Mouse (Mus musculus) urinary bladder, postnatal 4 days (tissue): ENCODE data around the gene Nap1l4.
"Not testable (repeated sequence)": the region's sequence is repeated elsewhere in the genome, so short reads cannot be mapped to it uniquely, and the experiment has no call there.

Experiments
- DNase-seq, 2 experiments: peaks; one replicate each; pipeline ENCODE4 v3.0.0; 2021 to 2022; ENCODE audit warnings: low spot score in 2 of 2

Nap1l4 gene

DNA sequence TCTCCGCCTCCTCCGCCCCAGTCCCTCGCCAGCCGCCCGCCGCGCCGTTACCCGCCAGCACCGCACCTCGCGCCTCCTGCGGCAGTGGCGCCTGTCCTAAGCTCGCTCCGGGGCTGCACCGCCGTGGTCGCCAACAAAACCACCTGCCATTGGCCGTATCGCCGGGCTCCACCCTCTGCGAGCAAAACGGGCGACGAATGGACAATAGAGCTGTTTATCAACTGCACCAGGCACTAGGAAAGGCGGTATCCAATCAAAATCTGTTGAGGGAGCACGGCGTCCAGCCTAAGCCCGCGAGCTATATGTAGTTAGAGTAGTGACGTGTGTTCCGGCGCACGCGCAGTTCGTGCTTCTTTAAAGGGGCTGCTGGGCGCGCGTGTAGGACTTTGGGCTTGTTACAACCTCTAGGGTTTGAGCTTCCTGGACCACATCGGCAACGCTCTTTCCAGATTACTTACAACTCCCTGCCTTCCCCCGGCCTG, at the start of gene Nap1l4:
Nap1l4 (minus strand) TSS at position 131 of the 482 bp plus-strand sequence.
- DNase-seq, result peak; percentile 97 to 99

DNA sequence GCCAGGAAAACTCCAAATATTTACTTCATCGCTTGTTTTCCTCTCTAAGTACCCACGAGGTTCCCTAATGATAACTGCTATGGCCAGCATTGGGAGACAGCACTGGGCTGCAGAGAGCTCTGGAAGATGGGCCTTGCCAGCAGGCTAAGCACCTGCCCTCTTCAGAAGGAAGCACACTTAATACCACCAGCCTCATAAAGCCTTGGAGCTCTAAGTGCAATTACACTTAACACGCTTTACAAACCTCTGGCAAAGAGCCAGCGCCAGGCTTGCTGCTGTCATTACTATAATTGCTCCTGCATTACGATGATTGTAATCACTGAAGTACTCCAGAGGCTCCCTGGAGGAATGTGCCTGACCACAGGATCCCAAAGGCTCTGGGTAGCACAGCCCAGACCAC, 46.0 kb upstream of the Nap1l4 start:
- DNase-seq, result no peak

DNA sequence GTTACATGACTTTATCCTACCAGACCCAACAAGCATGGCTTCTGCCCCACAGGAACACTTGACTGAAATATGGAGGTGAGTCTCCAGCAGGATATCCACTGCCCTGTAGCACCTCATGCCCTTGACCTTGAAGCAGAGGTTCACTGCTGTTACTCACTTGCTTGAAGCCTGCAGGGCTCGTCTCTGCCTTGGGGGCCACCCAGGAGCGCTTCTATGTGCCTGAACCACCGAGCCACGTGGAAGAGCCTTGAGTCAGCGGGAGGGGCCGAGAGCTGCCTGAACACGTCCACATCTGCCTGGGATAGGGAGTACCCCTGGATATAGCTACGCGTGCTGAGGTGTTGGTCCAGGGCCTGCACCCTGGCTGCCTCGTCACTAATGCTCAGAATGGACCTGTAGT, 43.3 kb upstream of the Nap1l4 start:
- no peak for DNase-seq

DNA sequence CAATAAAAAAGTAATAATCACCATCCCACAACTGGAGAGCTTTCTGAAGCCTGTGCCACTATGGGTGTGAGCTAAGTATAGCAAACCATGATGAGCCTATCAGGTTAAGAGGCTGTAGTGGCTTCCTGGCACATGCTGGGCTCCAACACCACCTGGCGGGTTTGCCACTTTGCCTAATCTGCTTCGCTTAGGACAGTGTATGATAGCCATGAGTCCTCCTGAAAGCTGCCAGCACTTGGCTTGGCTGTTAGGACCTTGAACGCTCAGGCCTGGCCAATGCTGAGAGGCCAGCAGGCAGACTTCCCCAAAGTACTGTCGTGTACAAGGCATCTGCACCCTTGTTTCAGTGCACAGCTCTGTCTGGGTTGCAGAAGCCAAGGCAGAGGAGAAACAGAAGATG, 39.1 kb upstream of the Nap1l4 start:
- DNase-seq, result no peak

DNA sequence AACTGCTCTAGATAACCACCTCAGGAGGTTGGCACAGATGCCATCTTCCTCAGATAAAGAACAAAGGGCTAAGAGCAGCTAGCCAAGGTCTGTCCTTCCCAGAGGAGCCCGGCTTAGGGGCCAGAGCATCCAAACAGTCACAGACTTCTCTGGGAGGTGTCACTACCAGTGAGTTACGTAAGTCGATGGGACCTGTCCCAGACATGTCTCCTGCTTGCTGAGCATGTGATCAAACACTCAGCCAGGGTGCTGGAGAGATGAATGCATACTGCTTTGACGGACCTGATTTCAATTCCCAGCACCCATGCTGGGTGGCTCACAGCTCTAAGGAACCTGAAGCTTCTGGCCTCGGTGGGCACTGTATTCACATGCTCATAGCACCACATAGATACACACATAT, 38.7 kb upstream of the Nap1l4 start:
- no peak for DNase-seq

DNA sequence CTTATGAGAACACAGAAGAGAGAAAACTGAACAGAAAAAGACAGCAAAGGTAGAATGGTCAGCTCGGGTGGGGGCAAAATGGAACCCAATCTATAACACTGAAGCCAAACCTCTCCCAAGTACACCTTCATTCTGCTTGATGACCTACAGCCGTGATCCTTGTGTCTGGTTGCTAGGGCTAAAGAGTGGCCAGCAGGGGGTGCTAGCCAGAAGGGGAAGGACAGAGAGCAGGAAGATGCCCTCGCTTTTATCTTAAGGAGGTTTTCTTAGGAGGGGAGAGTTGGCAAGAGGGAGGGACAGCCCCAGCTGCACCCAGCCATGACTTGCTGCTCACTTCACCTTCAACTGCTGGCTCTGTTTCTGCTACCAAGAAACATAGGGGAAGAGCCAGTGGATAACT, 35.0 kb upstream of the Nap1l4 start:
- peak; percentile 39 to 72 for DNase-seq

DNA sequence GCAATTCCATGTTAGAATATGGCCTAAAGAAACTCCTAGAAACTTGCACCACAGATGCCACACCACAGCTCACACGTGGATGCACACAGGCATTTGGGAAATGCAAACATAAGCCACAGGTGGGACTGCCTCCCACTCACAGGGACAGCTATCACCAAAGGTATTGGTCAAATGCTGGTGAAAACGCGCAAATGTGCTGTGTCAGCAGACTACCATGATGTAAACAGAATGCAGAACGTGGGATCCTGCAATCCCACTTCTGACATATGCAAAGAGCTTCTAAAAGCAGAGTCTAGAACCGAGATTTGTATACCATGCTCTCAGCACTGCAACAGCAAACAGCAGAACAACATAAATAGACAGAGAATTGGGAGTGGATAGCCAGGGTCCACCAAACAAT, 34.1 kb upstream of the Nap1l4 start:
- no peak for DNase-seq

DNA sequence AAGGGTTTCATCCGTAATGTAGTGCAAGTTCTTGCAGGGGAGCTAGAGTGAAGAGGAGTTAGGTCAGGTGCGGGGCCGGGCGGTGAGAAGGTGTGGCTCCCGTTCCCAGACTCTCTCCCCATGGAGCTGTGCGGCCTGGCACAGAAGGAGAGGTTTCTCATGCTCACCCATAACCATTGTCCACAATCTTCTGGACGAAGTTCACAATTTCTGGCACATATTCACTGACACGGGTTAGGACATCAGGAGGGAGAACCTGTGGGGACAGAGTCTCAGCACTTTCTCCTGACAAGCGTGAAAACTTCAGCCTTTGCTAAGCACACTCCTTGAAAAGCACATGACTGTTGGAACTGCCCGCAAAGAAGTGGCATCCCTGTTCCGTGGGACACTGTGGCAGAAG, 26.8 kb upstream of the Nap1l4 start:
- no peak for DNase-seq

DNA sequence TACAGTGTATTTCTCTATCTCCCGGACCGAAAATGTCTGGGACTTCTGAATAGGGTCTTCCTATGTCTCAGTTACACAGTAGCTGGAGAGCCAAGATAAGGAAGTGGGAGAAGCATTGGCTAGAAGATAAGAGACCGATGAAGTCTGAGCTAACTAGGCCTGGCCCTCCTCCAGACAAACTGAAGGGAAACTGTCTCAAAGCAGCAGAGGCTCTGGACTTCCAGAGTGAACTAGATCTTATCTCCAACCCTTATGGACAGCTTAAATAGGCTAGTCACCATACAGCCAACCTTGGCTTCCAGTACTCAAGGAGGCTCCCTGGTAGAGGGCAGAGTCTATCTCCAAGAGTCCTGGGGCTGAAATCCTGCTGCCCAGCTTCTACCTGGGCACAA, 16.7 kb upstream of the Nap1l4 start:
- DNase-seq, result no peak

DNA sequence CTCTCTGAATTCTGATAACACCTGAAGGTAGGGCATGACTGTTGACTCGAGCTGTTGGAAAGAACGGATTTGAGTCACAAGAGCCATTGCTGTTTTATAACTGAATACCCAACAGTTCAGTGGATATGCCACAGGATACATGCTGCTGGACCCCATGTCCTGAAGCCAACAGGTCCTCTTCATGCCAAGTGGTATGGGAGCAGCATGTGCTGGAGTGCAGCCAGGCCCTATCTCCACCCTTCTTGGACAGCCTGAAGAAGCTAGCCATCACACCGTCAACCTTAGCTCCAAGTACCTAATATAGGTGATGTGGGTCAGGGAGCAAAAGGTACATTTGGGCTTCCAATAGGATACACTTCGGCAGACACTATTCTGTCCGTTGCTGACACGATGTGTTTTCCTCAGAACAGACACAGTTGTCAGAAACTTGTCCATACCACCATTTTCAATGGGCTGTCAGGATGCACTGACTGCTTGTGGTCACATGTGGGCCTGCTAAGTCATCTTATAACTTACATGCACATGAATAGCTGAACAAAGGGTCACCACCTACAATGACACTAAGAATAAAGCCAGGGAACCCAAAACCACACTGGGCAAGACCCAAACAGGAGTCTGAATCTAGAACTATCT, 16.2 kb upstream of the Nap1l4 start:
- DNase-seq, result no peak

DNA sequence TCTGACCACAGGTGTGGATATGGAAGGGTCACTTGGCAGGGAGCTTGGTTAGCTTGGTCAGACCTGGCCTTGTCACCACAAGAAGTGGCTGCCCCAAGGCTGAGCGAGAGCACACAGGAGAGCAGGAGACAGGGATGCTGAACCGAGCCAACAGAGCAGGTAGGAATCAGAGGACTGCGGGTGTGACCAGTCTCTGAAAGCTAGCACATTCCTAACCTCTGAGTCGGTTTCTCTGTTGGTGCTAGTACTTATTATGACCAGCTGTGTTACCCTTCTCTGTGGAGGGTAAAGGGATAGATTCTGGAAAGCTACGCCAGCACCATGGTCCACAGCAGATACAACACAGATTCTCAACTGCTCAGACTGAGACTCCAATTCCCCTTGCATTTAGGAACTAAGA, 14.9 kb upstream of the Nap1l4 start:
- DNase-seq, result no peak

DNA sequence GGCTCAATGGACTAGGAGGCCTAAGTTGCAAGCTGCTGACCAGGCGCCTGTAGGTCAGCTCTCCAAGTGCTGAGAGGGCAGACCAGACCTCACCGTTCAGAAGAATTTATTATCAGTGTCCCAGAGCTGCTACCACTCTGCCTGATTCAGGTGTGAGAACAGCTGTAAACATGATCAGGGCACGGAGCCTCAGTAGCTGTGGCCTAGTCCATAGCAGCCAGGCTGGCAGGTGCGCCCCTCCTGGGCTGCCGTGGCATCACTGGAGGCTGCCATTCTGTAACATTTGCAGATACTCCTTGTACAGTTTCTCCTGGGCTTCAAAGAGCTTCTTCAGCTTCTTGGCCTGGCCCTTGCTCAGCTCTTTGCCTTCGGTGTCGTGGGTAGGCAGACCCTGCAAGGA, 8.7 kb upstream of the Nap1l4 start:
- DNase-seq, result no peak

DNA sequence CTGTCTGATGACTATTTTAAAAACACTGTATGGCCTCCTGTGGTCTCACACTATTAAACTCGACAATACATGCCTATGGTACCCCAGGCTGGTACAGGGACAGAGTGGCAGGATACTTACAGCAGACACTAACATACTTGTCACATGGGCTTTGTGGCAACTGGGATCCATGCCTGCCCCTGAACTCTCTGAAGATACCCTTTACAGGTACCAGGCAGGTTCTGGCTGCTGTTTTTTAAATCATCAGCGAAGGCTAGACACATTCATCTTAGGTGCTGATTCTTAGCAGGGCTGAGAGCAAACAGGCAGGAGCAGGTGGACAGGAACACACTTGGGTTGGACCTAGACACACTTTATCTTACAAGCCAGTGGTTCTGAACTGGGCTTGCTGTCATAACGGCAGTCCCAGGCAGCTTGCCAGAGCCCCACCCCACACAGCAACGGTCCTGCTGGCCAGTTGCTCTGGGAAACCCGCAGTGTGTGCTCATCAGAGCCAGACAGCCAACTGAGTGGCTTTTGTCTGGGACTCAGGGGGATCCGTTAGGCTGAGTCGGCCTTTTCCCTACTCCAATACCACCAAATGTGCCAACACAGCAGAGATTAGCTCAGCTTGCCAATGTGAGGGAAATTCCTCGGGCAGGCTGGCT, 8.2 kb upstream of the Nap1l4 start:
- peak in 1 of 2 experiments; percentile 65 for DNase-seq

DNA sequence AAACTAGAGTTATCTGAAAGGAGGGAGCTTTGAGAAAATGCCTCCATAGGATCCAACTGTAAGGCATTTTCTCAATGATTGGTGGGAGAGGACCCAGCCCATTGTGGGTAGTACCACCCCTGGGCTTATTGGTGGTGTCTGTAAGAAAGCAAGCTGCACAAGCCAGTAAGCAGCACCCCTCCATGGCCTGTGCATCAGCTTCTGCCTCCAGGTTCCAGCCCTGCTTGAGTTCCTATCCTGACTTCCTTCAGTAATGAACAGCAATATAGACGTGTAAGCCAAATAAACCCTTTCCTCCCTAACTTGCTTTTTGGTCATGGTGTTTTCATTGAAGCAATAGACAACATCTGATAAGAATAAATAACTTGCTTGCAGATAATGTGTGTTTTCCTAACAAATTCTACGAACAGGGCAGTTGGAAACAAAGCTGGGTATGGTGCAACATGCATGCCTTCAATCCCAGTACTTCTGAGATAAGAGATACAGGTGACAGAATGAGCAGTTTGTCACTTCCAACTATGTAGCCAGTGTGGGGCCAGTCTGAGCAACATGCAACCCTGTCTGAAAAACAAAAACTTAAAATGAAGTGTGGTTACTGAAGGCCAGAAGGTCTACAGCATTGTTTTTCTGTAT, 798 bp upstream of the Nap1l4 start:
- no peak for DNase-seq

DNA sequence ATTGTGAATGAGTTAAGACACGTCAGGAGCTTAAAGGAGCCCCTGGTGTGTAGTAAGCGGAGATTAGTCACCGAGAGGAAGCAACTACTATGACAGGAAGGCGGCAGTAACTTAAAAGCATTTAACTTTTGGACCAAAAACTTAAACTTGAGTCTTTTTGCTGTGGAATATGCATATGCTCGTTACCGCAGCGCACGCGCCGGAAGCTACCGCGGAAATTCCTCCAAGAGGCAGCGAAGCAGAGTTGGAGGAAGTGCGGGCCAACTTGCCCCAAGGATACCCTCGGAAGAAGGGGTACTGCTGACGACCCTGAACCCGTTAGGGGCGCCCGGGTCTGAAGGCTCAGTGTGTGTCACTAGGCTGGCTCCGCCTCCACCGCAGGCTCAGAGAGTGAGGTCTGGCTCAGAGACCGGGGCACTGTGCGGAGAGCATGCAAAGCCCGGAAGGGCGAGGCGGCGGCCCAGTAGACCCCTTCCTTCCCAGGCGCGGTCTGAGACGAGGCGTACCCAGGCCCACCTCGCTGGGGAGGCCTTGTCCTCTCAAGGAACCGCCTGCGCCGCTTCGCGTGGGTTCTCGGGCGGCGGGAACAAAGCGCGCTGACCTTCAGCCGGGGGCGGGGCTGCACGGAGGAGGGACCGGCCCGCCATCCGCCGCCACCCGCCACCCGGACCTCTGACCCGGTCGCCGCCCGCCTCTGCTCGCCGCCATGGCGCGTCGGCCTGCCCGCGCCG, 510 bp downstream of the Nap1l4 start:
- peak in 1 of 2 experiments; percentile 60 for DNase-seq

DNA sequence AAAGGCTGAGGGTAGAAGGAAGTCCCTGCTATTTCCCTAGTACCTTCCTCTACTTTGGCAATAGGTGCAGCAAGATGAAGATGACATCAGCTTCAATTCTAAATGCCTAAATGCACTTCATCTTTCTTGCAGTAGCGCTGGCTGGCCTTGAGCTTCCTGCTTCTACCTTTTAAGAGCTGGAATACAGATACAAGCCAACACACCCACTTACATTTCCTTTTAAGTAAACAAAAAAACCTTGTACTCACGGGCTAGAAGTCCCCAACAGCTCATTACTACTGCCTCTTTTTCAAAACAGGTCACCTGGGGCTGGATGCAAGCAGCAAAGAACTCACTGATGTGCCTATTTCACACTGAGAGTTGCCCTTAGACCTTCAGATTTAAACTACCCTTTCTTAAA, 2.4 kb downstream of the Nap1l4 start:
- DNase-seq, result no peak

DNA sequence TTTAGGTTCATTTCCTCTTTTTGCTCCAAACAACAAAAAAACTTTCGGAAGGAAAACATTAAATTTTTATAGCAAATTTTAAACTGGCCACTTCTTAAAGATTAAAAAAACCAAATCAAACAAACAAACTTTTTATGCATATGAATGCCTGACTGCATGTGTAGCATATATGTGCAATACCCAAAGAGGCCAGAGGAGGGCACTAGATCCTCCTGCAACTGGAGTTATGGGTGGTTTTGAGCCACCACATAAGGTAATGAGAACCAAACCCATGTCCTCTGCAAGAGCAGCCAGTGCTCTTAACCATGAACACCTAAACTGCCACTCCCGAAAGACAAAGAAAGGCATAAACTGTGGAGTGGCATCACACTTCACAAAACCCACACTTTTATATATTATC, 4.5 kb downstream of the Nap1l4 start:
- DNase-seq, result no peak

DNA sequence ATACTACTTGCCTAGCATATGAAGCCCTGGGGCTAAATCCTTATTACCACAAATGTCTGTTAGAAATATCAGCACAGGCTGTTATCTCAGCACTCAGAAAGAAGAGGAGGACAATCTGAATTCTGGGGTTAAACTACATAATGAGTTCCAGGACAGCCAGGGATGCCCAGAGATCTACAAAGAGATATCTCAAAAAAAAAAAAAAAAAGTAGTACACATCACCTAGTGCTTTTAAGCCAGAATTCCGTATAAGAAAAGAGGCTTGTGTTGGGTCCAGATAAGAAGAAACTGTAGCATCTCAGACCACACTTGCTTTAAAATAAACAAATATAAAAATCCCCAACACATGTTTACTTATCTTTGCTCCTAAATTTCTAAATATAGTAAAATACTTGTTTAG, 10.2 kb downstream of the Nap1l4 start:
- no peak for DNase-seq

DNA sequence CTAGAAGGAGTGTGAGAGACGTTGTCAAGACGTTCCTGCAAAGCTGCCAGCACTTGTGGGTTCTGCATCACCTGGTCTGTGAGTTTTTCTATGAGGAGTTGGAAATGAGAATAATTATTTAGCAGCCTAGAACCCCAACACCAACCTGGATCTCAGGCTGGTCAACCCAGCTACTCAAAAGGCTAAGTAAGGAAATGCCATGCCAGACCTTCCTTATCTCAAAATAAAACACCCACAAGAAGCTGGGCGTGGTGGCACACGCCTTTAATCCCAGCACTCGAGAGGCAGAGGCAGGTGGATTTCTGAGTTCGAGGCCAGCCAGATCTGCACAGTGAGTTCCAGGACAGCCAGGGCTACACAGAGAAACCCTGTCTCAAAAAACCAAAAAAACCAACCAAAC, 10.7 kb downstream of the Nap1l4 start:
- not testable (repeated sequence) for DNase-seq

DNA sequence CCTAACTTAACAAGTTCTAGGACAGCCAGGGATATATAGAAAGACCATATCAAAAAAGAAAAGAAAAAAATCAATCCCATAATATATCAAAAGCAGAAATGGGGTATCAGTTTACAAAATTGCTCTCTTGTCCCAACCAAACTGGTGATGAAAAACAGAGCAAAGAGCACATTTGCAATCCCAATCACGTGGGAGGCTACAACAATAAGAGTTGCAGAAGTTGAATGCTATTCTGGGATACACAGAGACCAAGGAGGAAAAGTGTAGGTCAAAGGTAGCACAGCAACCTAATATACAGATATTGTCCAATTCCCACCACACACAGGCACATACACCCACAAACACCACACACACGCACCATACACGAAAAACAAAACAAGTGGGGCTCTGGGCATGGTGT, 12.7 kb downstream of the Nap1l4 start:
- no peak for DNase-seq

DNA sequence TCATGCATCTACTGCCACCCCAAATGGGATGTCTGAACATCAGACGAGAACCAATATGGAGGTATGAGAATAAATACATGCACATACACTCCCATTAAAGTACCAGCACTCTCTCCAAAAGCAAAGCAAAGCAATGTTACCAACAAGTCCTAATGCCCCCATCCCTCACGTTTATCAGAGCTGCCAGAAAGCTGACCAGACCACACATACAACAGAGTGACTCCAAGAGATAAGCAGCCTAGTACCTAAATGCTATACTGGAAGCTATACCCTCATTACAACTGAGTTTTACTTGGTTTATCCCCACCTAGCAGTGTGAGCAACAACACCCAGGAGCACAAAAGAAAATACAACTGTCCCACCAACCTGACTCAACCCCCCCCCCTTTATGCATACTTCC, 15.6 kb downstream of the Nap1l4 start:
- no peak for DNase-seq

DNA sequence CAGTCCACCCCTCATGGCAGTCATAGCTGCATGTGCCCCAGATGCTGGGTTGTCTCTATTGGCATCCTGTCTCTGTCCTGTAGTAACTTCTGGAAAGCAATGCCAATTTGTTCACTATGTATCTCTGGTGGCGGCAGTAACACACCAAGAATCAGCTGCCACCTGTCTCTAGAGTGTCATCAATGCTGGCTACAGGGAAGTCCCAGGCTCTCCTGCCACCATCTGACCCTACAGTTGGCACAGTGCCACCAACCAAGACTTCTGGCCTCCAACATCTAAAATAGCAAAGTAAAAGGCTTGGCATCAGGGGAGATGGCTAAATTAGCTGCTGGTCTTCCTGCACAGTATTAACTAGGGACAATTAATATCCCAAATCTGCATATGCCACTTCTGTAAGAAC, 16.5 kb downstream of the Nap1l4 start:
- DNase-seq, result no peak

DNA sequence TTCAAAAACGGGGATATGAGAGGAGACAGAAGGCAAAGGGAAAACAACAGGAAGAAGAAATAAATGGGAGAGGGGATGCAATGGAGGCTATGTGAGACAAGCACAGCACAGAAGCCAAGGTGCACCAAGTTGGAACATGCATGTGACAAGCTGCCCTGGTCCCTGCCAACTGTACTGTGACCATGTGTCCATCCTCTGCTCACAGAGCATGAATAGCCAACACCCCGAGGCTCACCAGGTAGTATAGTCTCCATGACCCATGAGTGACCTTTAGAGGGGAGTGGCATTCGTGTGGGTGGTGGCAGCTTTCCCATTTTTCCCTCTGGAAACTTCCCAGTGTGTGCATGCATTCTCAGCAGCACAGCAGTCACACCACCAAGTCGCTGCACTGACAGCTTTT, 29.6 kb downstream of the Nap1l4 start:
- no peak for DNase-seq
